Mouse (Mus musculus): ENCODE measurements around the gene Tmem119.
A peak's percentile ranks its signal among the peaks of the same experiment; 100 is the strongest.

- peak; percentile 68 for TF ChIP-seq CTCF (IDR thresholded peaks at IDR 0.05; ENCODE audit: borderline replicate concordance, insufficient read depth, low read length)
- TF ChIP-seq POLR2A (IDR thresholded peaks at IDR 0.05; ENCODE audit: low read depth, low read length) = no peak
Observed at GRCm38 (mm10) chr5:113815638-113816152, 15.4 kb upstream of the Tmem119 start.

Measured in embryonic fibroblast, embryonic 13.5 days (primary cell).